Mouse (Mus musculus) liver, adult 2 months (tissue): ENCODE measurements around the gene Tekt1. TPM values are rescaled to one million over a fixed set of nuclear protein-coding genes. Genes with fewer than 3 reads are reported as not detected.

ENCODE experiments used
- DNase-seq: peaks from one replicate; pipeline ENCODE4 v3.0.0-alpha.2; 2011; ENCODE audit warnings: low read depth, low spot score; ENCODE audit errors: extremely low read depth
- H3K27ac ChIP-seq: fragments of 200-500 bp; replicated peaks from 2 replicates; pipeline ENCODE4 v1.5.1; 2012; ENCODE audit warnings: low read depth, mild to moderate bottlenecking, control low read depth, inconsistent platforms, low read length; ENCODE audit not compliant: insufficient read depth
- H3K27me3 ChIP-seq: fragments of 200-500 bp; 2 replicates; pipeline ENCODE4 v1.6.1; 2012; ENCODE audit warnings: mild to moderate bottlenecking, moderate library complexity, low read length, inconsistent platforms; ENCODE audit not compliant: control insufficient read depth, insufficient read depth
- H3K36me3 ChIP-seq: fragments of 200-500 bp; 2 replicates; pipeline ENCODE4 v1.6.1; 2012; ENCODE audit warnings: low read length, inconsistent platforms; ENCODE audit not compliant: control insufficient read depth, insufficient read depth
- H3K4me1 ChIP-seq: fragments of 200-500 bp; 2 replicates; pipeline ENCODE4 v1.6.1; 2011; ENCODE audit warnings: low read length; ENCODE audit not compliant: control insufficient read depth, insufficient read depth
- H3K4me3 ChIP-seq: fragments of 200-500 bp; 2 replicates; pipeline ENCODE4 v1.5.1; 2011; ENCODE audit warnings: low read depth, mild to moderate bottlenecking, control low read depth, low read length, moderate library complexity; ENCODE audit not compliant: insufficient read depth
- H3K79me2 ChIP-seq: fragments of 200-500 bp; 2 replicates; pipeline ENCODE4 v1.6.1; 2012; ENCODE audit warnings: inconsistent platforms, mild to moderate bottlenecking, low read length, moderate library complexity; ENCODE audit not compliant: control insufficient read depth, insufficient read depth
- H3K9ac ChIP-seq: fragments of 200-500 bp; 2 replicates; pipeline ENCODE4 v1.6.1; 2012; ENCODE audit warnings: low read depth, mild to moderate bottlenecking, control low read depth, inconsistent platforms, low read length
- CTCF ChIP-seq: fragments of 200-500 bp; IDR thresholded peaks from 2 replicates; pipeline ENCODE4 v1.5.1; 2011; ENCODE audit warnings: low read depth, low read length, control low read depth
- POLR2A ChIP-seq: fragments of 200-500 bp; IDR thresholded peaks from 2 replicates; pipeline ENCODE4 v1.6.1; 2011; ENCODE audit warnings: low read length, control low read depth; ENCODE audit not compliant: insufficient read depth; ENCODE audit errors: extremely low read depth
- WGBS: fragments of 180-500 bp; shearing (Covaris S2); methylation state at CpG from one replicate; pipeline ENCODE4 v1.1.7; 2018; 5-methylcytosine and 5-hydroxymethylcytosine counted together
- polyA plus RNA-seq: library from polyadenylated mRNA; depleted of rRNA; stranded (reverse); fragments of >200 nt; gene quantifications from 2 replicates; pipeline ENCODE4 v1.2.3, GENCODE M21; 2012
- total RNA-seq: library from RNA; depleted of rRNA; stranded (reverse); fragments of >200 nt; gene quantifications from 2 replicates; pipeline ENCODE4 v1.2.3, GENCODE M21; 2014

Gene Tekt1
- total and polyA plus RNA-seq, 2 experiments, result not detected

- TF ChIP-seq POLR2A (no peak), CTCF (no peak)
- 81% methylated on average over 9 of the region's 9 CpGs for WGBS
- H3K4me1 ChIP-seq, result peaks cover 7% of the 10 kb centered on the region; the same call in 1 of the 2 replicates
- H3K79me2 ChIP-seq, result no peaks in the 10 kb centered on the region
- no peak for DNase-seq
- no peak overlapping the region for H3K4me3 ChIP-seq
- H3K36me3 ChIP-seq, result no peaks in the 10 kb centered on the region
- H3K9ac ChIP-seq, result no peak overlapping the region
- 0 out of 2 replicates have a peak, but pooled peaks cover 2% of the 10 kb centered on the region for H3K27me3 ChIP-seq
- H3K27ac ChIP-seq, result no peak overlapping the region
Observed at GRCm38 (mm10) chr11:72366126-72366525, 3.9 kb upstream of the Tekt1 start.

- H3K27me3 ChIP-seq, result 0 out of 2 replicates have a peak, but pooled peaks cover 2% of the 10 kb centered on the region
- H3K4me1 ChIP-seq, result peaks cover 7% of the 10 kb centered on the region; the same call in 1 of the 2 replicates
- 92% methylated on average over 5 of the region's 5 CpGs for WGBS
- no peak overlapping the region for H3K4me3 ChIP-seq
- no peak overlapping the region for H3K27ac ChIP-seq
- no peak for TF ChIP-seq POLR2A
- no peak for TF ChIP-seq CTCF
- no peak for DNase-seq
- H3K9ac ChIP-seq, result no peak overlapping the region
- H3K79me2 ChIP-seq, result no peaks in the 10 kb centered on the region
- no peaks in the 10 kb centered on the region for H3K36me3 ChIP-seq
Observed at GRCm38 (mm10) chr11:72364526-72364925, 2.3 kb upstream of the Tekt1 start.

- Histone ChIP-seq H3K4me3 (no peak overlapping the region), H3K36me3 (no peaks in the 10 kb centered on the region), H3K4me1 (peaks cover 7% of the 10 kb centered on the region; the same call in 1 of the 2 replicates), H3K79me2 (no peaks in the 10 kb centered on the region), H3K27ac (no peak overlapping the region), H3K27me3 (0 out of 2 replicates have a peak, but pooled peaks cover 2% of the 10 kb centered on the region), H3K9ac (no peak overlapping the region)
- WGBS, result 67% methylated on average over 8 of the region's 8 CpGs
- no peak for TF ChIP-seq POLR2A
- TF ChIP-seq CTCF, result no peak
- DNase-seq, result no peak
Observed at GRCm38 (mm10) chr11:72363523-72364240, 1.4 kb upstream of the Tekt1 start.

GRCm38 (mm10) chr11:72361385-72362346 lies 576 bp downstream of the Tekt1 start:
- WGBS, result 13% methylated on average over 42 of the region's 42 CpGs
- Histone ChIP-seq H3K36me3 (no peaks in the 10 kb centered on the region), H3K27me3 (no peaks in the 10 kb centered on the region), H3K27ac (no peak overlapping the region), H3K9ac (no peak overlapping the region), H3K4me1 (peaks cover 7% of the 10 kb centered on the region; the same call in 1 of the 2 replicates), H3K4me3 (peak overlapping the region; percentile 27; the same call in 1 of the 2 replicates), H3K79me2 (no peaks in the 10 kb centered on the region)
- TF ChIP-seq POLR2A (no peak), CTCF (no peak)
- peak; percentile 42 for DNase-seq

- 26% methylated on average over 20 of the region's 20 CpGs for WGBS
- DNase-seq, result peak; percentile 13
- TF ChIP-seq CTCF, result peak; percentile 92
- TF ChIP-seq POLR2A, result no peak
Observed at GRCm38 (mm10) chr11:72354971-72355728, 7.1 kb downstream of the Tekt1 start.

More at GRCm38 (mm10) chr11:72354971-72355728, 7.1 kb downstream of the Tekt1 start:
- Histone ChIP-seq H3K9ac (no peak overlapping the region), H3K4me3 (no peak overlapping the region), H3K27ac (no peak overlapping the region), H3K27me3 (no peaks in the 10 kb centered on the region), H3K4me1 (no peaks in the 10 kb centered on the region), H3K36me3 (no peaks in the 10 kb centered on the region), H3K79me2 (no peaks in the 10 kb centered on the region)
